Mouse (Mus musculus) cerebellum, adult 11 months (tissue): Measurements from ENCODE around the gene Sdf4.

Source experiments
- DNase-seq: peaks from one replicate; pipeline ENCODE4 v3.0.0; 2022

Sdf4 gene

DNA sequence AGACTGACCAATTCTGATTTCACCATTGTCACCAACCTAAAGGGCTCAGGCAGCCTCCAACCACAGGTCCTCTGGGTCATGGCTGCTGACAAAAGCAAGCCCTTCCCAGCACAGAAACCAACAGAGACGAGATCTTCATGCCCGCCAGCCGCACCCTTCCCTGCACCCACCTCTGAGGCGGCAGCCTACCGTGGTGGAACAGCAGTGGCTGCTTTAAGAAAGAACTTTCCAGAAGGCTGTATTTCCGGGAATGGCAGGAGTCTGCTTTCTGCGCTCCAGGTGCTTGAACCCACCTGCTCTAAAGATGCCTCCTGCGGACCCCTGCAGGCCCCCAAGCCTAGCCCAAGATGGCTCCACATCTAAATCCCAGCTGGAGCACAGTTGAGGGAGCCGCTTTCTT is 66.2 kb downstream of the Sdf4 start:
- DNase-seq: no peak

DNA sequence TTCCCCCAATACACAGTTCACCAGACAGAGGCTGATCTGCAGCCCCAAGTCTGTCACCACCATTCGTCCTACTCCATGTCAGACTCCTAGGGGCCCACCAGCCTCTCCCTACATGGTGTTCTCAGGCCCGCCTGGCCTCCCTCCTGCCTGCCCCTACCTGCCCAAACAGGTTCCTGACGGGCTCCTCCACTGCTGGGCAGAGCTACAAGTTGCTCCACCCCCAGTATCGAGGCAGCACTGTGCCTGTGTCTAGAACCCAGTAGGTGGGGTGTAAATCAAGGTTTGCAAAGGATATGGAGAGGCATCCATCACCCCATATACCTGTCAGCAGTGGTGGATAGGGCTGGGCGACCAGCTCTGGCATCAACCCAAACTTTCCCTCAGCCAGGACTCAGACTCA is 66.6 kb downstream of the Sdf4 start, which contains the start of gene Ttll10:
Gene Ttll10 (minus strand): TSS at position 154 of the 400 bp plus-strand sequence.
- DNase-seq: no peak

DNA sequence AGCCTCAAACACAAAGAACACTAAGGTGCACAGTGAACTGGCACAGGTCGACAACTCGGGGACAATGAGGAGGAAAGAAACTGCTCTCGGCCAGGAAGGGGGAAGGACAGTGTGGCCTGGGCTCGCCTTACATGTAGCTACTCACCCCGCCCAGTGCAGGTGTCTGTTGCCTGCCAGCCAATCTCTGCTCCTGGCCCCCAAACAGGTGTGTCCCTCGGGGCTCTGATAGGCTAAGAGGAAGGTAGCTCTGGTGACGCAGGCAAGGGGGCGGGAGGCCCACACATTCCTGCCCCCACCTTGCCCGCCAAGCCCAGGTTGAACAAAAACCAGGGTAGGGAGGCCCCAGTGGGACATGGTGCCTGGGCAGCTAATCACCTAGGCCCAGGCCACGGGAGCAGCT is 67.0 kb downstream of the Sdf4 start:
- no peak for DNase-seq
